Mouse (Mus musculus): ENCODE measurements around the gene Ston2. TPM values are rescaled to one million over a fixed set of nuclear protein-coding genes. Genes with fewer than 3 reads are reported as not detected.

Gene Ston2
- polyA plus RNA-seq, 1 experiment from 2014 or later = 10.6 TPM

DNA sequence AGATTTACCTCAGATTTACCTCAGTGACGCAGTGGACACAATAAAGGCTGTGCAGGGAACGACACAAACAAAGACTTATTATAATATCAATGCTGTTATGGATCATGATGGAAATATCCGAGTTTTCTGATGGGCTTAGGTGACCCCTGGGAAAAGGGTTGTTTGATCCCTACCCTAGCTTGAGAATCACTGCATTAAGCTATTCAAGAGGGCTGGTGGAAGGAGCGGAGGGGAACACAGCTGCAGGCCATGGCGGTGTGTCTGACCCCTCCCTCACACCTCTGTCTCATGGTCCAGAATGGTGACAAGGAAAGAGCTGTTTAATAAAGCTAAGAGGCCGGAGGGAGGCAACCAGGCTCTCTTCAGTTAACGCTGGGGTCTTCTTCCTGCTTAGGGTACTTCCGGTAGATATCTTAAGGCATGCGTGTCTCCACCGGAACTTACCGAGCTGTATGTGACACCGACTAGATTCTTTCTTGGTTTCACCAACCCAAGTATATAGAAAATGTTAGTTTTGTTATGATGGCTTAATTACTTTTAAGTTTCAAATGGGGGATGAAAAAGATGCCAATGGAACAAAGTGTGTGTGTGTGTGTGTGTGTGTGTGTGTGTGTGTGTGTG lies 14.5 kb upstream of the Ston2 start:
- Histone ChIP-seq H3K27ac (ENCODE audit: low read depth) (no peak overlapping the region), H3K9me3 (ENCODE audit: low read depth, low read length) (no peaks in the 10 kb centered on the region), H3K4me2 (no peak overlapping the region), H3K36me3 (ENCODE audit: insufficient read depth) (peaks cover 8% of the 10 kb centered on the region; the same call in 1 of the 2 replicates), H3K4me3 (ENCODE audit: low read depth, low read length) (no peak overlapping the region), H3K4me1 (ENCODE audit: insufficient read depth) (no peaks in the 10 kb centered on the region), H3K27me3 (ENCODE audit: insufficient read depth, low read length) (no peaks in the 10 kb centered on the region), H3K9ac (no peak overlapping the region)
- ATAC-seq (ENCODE audit: insufficient read depth) = no peak
- no peak for DNase-seq
- TF ChIP-seq CTCF (IDR thresholded peaks at IDR 0.05; ENCODE audit: low read depth) = no peak
- WGBS = 83% methylated on average over 12 of the region's 12 CpGs

DNA sequence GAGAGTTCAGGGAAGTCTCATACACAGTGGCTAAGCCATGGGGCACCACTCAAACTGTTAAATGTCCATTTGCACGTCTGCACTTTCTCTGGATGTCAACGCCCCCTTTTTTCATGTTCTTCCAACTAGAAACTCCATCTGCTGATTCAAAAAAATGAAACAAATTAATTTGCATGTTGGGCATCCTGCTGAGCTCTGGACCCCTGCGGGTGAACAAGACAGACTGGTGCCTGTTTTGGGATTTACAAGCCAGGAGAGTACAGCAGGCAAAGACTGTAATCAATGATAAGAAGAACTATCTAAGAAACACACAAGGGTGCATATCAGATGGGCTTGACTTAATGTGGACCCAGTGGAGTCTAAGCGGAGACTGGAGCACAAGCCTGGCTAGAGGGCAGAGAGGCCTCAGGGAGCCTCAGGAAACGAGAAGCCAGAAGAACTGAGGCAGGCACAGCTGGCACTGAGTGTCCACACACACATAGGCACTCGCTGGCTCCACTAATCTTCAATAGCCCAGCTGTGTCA lies 12.7 kb upstream of the Ston2 start:
- WGBS = 69% methylated on average over 6 of the region's 6 CpGs
- Histone ChIP-seq H3K27me3 (ENCODE audit: insufficient read depth, low read length) (no peaks in the 10 kb centered on the region), H3K4me3 (ENCODE audit: low read depth, low read length) (no peak overlapping the region), H3K4me1 (ENCODE audit: insufficient read depth) (no peaks in the 10 kb centered on the region), H3K27ac (ENCODE audit: low read depth) (no peak overlapping the region), H3K9ac (no peak overlapping the region), H3K9me3 (ENCODE audit: low read depth, low read length) (no peaks in the 10 kb centered on the region), H3K36me3 (ENCODE audit: insufficient read depth) (no peaks in the 10 kb centered on the region), H3K4me2 (no peak overlapping the region)
- TF ChIP-seq CTCF (IDR thresholded peaks at IDR 0.05; ENCODE audit: low read depth) = no peak
- DNase-seq (no peak), ATAC-seq (ENCODE audit: insufficient read depth) (no peak)

DNA sequence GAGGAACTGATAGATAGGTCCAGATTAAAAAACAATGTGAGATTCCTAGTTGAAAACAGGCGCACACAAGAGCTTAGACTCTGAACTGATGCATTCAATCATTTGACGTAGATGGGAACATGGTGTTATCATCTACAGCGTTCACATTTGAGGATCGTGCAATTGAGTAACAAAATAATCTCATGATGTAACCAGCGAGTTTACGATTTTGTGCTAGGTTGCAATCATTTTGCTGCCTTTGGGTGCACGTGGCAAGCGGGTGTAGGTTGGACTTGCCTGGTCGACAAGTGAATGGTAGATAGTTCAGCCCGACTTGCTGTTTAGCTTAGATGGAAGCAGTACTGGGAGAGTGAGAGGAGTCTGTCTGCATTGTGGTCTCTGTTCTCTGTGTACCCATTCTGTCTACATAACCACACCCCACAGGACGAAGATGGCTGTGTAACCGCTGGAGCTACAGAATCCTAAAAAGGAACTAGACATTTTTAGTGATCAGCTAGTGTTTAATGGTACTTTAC lies 11.7 kb upstream of the Ston2 start:
- Histone ChIP-seq H3K36me3 (ENCODE audit: insufficient read depth) (no peaks in the 10 kb centered on the region), H3K27me3 (ENCODE audit: insufficient read depth, low read length) (no peaks in the 10 kb centered on the region), H3K9ac (no peak overlapping the region), H3K4me2 (no peak overlapping the region), H3K4me3 (ENCODE audit: low read depth, low read length) (no peak overlapping the region), H3K4me1 (ENCODE audit: insufficient read depth) (no peaks in the 10 kb centered on the region), H3K9me3 (ENCODE audit: low read depth, low read length) (no peaks in the 10 kb centered on the region), H3K27ac (ENCODE audit: low read depth) (no peak overlapping the region)
- DNase-seq (no peak), ATAC-seq (ENCODE audit: insufficient read depth) (no peak)
- 72% methylated on average over 12 of the region's 12 CpGs for WGBS
- no peak for TF ChIP-seq CTCF (IDR thresholded peaks at IDR 0.05; ENCODE audit: low read depth)

DNA sequence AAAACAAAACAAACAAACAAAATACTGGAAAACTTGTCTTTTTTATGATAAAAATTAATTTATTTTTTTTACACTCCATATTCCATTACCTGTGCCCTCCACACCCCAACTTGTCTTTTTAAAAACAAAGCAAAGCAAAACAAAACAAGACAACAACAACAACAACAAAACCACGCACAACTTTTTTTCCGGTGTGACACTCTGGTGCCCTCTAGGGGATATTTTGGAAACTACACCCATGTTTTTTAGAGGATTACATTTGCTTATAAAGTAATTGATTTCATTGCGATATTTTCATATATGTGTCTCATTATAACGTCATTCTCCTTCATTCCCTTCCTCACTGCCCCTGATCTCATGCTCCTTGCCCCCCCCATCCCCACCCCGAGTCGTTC lies 11.2 kb upstream of the Ston2 start:
- H3K4me1 ChIP-seq (ENCODE audit: insufficient read depth) = no peaks in the 10 kb centered on the region
- H3K27ac ChIP-seq (ENCODE audit: low read depth) = no peak overlapping the region
- H3K9ac ChIP-seq = no peak overlapping the region
- H3K27me3 ChIP-seq (ENCODE audit: insufficient read depth, low read length) = no peaks in the 10 kb centered on the region
- H3K4me2 ChIP-seq = no peak overlapping the region
- no peaks in the 10 kb centered on the region for H3K36me3 ChIP-seq (ENCODE audit: insufficient read depth)
- H3K4me3 ChIP-seq (ENCODE audit: low read depth, low read length) = no peak overlapping the region
- TF ChIP-seq CTCF (IDR thresholded peaks at IDR 0.05; ENCODE audit: low read depth) = peak; percentile 84
- H3K9me3 ChIP-seq (ENCODE audit: low read depth, low read length) = no peaks in the 10 kb centered on the region
- 22% methylated on average over 6 of the region's 6 CpGs for WGBS
- DNase-seq (peak; percentile 71), ATAC-seq (ENCODE audit: insufficient read depth) (no peak)

DNA sequence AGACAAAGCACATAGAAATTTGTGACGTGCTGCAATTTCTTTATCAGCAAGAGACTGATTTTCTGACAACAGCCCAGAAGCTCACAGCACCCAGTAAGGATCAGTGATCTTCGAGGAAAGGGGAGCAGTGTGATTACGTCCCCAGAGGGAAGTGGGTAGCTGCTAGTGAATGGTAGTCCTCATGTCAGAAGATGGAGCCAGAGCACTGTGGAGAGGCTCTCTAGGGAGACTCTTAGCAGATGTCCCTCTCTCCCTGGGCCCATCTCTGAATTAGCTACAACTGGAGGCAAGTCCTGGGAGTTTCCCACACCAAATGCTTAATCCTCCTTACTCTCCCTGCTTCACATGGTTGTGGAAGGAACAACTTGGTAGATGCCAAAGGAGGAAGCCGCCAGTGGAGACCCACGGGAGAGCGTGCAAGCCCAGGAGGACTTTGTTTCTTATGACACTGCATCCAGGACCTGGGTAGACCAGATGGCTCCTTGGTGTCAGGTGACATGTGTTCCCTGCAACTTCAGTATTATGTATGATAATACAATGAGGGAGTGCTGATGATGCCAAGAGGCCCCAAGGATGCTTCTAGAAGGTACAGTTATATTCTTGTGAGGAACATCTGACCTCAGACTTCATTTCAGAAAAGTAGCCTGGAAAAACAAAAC lies 10.7 kb upstream of the Ston2 start:
- ATAC-seq (ENCODE audit: insufficient read depth) (0 out of 2 replicates have a peak, but pooled peaks have one; percentile 19), DNase-seq (peak; percentile 32)
- H3K4me2 ChIP-seq = no peak overlapping the region
- H3K4me1 ChIP-seq (ENCODE audit: insufficient read depth) = no peaks in the 10 kb centered on the region
- no peak overlapping the region for H3K9ac ChIP-seq
- H3K36me3 ChIP-seq (ENCODE audit: insufficient read depth) = no peaks in the 10 kb centered on the region
- TF ChIP-seq CTCF (IDR thresholded peaks at IDR 0.05; ENCODE audit: low read depth) = no peak
- no peaks in the 10 kb centered on the region for H3K27me3 ChIP-seq (ENCODE audit: insufficient read depth, low read length)
- whole genome bisulfite sequencing = 71% methylated on average over 6 of the region's 6 CpGs
- H3K9me3 ChIP-seq (ENCODE audit: low read depth, low read length) = no peaks in the 10 kb centered on the region
- no peak overlapping the region for H3K27ac ChIP-seq (ENCODE audit: low read depth)
- H3K4me3 ChIP-seq (ENCODE audit: low read depth, low read length) = no peak overlapping the region

DNA sequence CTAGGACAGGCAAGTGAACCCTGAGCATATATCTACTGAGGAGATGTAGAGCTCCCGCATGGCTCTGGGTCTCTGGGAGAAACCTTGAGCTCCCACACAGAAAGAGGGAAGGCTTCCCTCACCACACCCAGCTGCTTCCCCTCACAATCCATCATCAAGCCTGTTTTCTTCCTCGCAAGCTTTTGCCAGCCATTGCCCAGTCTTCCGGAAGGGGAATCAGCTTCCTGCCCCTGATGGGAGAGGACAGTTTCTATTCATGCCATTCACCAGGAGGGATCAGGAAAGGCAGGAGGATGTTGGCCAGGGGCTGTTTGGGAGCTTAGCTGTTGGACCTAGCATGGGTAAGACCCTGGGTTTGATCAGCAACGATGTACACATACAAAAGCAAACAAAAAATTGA lies 8.6 kb upstream of the Ston2 start:
- WGBS = 75% methylated on average over 4 of the region's 4 CpGs
- ATAC-seq (ENCODE audit: insufficient read depth) (no peak; the same call in 1 of the 2 replicates), DNase-seq (peak; percentile 41)
- H3K4me2 ChIP-seq = no peak overlapping the region
- H3K4me3 ChIP-seq (ENCODE audit: low read depth, low read length) = no peak overlapping the region
- no peaks in the 10 kb centered on the region for H3K9me3 ChIP-seq (ENCODE audit: low read depth, low read length)
- H3K9ac ChIP-seq = no peak overlapping the region
- no peaks in the 10 kb centered on the region for H3K36me3 ChIP-seq (ENCODE audit: insufficient read depth)
- no peaks in the 10 kb centered on the region for H3K27me3 ChIP-seq (ENCODE audit: insufficient read depth, low read length)
- no peak for TF ChIP-seq CTCF (IDR thresholded peaks at IDR 0.05; ENCODE audit: low read depth)
- H3K4me1 ChIP-seq (ENCODE audit: insufficient read depth) = no peaks in the 10 kb centered on the region; the same call in 1 of the 2 replicates
- H3K27ac ChIP-seq (ENCODE audit: low read depth) = no peak overlapping the region

DNA sequence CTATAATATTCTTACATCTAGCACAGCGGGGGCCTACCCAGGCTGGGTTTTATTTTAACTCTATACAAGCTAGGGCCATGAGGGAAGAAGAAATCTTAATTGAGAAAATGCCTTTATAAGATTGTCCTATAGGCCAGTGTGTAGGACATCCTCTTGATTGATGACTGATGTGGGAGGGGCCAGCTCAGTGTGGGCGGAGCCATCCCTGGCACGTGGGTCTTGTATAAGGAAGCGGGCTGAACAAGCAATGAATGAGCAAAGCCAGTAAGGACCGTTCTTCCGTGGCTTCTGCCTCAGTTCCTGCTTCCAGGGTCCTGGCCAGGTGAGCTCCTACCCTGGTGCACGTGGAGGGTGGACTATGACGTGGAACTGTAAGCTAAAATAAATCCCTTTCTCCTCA lies 5.1 kb upstream of the Ston2 start:
- Histone ChIP-seq H3K4me3 (ENCODE audit: low read depth, low read length) (no peak overlapping the region), H3K9me3 (ENCODE audit: low read depth, low read length) (no peaks in the 10 kb centered on the region), H3K9ac (no peak overlapping the region), H3K27me3 (ENCODE audit: insufficient read depth, low read length) (no peaks in the 10 kb centered on the region), H3K36me3 (ENCODE audit: insufficient read depth) (no peaks in the 10 kb centered on the region), H3K4me1 (ENCODE audit: insufficient read depth) (no peaks in the 10 kb centered on the region; the same call in 1 of the 2 replicates), H3K4me2 (no peak overlapping the region), H3K27ac (ENCODE audit: low read depth) (no peak overlapping the region)
- WGBS = 70% methylated on average over 8 of the region's 8 CpGs
- DNase-seq (no peak), ATAC-seq (ENCODE audit: insufficient read depth) (no peak)
- no peak for TF ChIP-seq CTCF (IDR thresholded peaks at IDR 0.05; ENCODE audit: low read depth)

All from lung, embryonic 14.5 days (tissue).